Mouse (Mus musculus): ENCODE results near the gene Tnfrsf1a. TPM values are rescaled to one million over a fixed set of nuclear protein-coding genes. Genes with fewer than 3 reads are reported as not detected.
A peak's percentile ranks its signal among the peaks of the same experiment; 100 is the strongest.

Tnfrsf1a gene
- polyA plus RNA-seq, 1 experiment from 2014 or later = 54.2 TPM

DNA sequence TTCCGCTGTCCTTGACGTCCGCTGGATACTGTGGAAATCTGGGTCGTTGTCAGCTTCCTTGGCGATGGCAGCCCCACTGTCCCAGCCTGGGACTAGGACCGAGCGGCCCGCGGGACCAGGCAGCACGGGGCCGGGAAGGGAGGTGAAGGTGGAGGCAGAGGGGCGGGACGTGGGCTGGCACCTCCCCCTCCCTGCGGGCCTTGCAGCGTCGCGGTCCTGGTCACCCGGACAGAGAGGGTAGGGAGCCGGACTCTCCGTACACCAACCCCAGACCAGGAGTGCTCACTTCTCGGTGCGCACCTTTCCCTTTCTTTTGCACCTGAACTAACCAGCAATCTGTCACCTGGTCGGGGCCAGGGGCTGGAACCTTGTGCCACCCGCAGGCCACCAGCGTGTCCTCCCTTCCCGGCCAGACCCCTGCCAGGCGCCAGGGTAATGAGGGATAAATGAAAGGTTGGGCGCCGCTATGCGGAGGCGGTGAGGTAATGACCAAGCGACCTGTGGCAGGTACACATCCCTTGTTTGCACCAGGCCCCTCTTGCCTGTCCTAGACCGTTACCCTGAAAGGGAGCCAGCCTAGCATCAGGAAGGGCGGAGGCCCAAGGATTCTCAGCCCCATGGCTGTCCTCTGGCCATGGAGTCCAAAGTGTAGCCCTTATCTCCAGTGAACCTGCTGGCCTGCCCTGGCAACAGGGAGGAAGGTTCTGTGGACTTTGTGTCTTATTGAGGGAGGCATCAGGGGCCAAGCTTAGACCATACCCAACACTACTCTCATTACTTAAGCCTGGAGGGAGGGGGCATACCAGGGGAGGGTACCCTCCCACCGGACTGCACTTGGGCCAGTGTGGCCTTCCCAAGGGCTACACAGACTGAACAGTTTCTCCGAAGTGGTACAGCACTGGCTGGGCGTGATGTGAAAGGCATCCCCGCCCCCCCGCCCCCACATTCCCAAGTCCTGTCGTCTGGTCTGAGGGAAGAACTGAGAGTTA is 31.5 kb downstream of the Tnfrsf1a start, which contains the start of gene Plekhg6:
Gene Plekhg6 (minus strand): TSS at position 422 of the 989 bp plus-strand sequence.
- Histone ChIP-seq H3K27ac (ENCODE audit: low read length) (no peak within 1 kb of the TSS), H3K9me3 (replicated peaks; ENCODE audit: control insufficient read depth, low read length) (no peaks in the 10 kb centered on the region), H3K4me3 (ENCODE audit: low read length) (peak within 1 kb of the TSS; percentile 43), H3K36me3 (ENCODE audit: control insufficient read depth, insufficient read depth) (no peaks in the 10 kb centered on the region), H3K4me2 (ENCODE audit: low read depth, low read length) (peak within 1 kb of the TSS; percentile 60), H3K9ac (ENCODE audit: low read length) (no peak within 1 kb of the TSS), H3K27me3 (ENCODE audit: control insufficient read depth, insufficient read depth, low read length) (peaks cover 55% of the 10 kb centered on the region), H3K4me1 (ENCODE audit: control insufficient read depth, insufficient read depth, low read length) (peaks cover 17% of the 10 kb centered on the region)
- ATAC-seq (replicated peaks; ENCODE audit: extremely low read depth, insufficient read depth, low FRiP score) = no peak
- 10% methylated on average over 37 of the region's 40 CpGs for WGBS

DNA sequence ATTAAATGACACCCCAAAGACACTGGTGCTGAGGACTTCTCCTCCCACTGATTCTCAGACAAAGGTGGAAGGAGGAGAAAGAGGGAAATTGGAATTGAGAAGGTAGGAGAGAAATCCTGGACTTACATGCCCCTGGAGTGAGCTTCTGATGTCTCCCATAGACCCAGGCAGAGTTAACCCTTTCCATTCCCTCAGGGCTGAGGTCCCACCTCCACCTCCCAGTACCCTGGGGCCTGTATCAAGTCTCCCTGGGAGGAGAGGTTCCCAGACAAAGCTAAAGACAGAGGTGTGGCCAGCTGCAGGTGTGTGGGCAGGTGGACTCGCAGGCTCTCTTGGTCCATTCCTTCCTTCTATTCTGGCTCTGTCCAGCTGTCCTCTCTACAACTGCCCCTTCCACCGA is 32.9 kb downstream of the Tnfrsf1a start:
- Histone ChIP-seq H3K27me3 (ENCODE audit: control insufficient read depth, insufficient read depth, low read length) (peaks cover 55% of the 10 kb centered on the region), H3K9me3 (replicated peaks; ENCODE audit: control insufficient read depth, low read length) (no peaks in the 10 kb centered on the region), H3K27ac (ENCODE audit: low read length) (no peak overlapping the region), H3K4me3 (ENCODE audit: low read length) (no peak overlapping the region), H3K9ac (ENCODE audit: low read length) (no peak overlapping the region), H3K4me2 (ENCODE audit: low read depth, low read length) (no peak overlapping the region), H3K36me3 (ENCODE audit: control insufficient read depth, insufficient read depth) (no peaks in the 10 kb centered on the region), H3K4me1 (ENCODE audit: control insufficient read depth, insufficient read depth, low read length) (peaks cover 17% of the 10 kb centered on the region)
- ATAC-seq (replicated peaks; ENCODE audit: extremely low read depth, insufficient read depth, low FRiP score) = no peak
- WGBS = 63% methylated on average over 2 of the region's 2 CpGs

DNA sequence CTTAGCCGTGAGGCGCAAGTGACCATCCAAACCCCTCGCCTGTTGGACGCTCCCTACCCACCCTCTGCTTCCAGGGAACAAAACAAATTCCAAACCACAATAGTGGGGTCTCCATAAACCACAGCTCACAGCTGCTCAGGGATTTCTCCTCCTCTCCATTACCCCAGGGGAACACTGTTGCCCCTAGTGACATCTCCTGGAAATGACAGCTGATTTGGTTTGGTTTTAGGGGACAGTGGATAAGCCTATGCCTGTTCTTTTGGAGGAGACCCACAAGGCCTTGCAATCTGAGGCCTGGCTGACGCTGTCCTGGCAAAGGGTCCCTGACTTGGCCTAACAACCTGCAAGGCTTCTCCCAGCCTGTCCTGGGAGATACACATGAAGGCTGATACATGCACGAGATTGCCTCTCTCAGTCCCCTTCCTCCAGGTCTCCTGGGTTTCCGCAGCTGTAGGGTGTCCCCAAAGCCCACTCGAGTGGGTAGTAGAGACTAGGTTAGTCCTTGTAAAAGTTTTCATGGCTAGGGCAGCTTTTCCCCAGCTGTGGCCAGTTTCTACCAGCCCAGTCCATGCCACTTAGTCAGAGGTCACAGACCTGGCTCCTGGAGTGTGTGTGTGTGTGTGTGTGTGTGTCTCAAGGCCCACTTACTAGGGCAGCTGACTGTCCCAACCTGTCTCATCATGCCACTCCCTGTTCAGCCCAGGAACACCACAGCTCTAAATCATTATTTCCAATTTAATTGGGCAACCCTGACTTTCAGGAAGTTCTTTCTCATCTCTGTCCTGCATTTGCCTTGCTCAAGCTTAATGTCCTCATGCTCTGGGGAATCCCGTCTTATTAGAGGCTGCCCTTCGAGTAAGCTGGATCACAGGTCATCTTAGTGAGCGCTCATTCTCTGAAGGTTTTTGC is 36.2 kb downstream of the Tnfrsf1a start:
- Histone ChIP-seq H3K9ac (ENCODE audit: low read length) (no peak overlapping the region), H3K4me3 (ENCODE audit: low read length) (no peak overlapping the region), H3K27me3 (ENCODE audit: control insufficient read depth, insufficient read depth, low read length) (peaks cover 29% of the 10 kb centered on the region), H3K36me3 (ENCODE audit: control insufficient read depth, insufficient read depth) (no peaks in the 10 kb centered on the region), H3K27ac (ENCODE audit: low read length) (no peak overlapping the region), H3K4me1 (ENCODE audit: control insufficient read depth, insufficient read depth, low read length) (peaks cover 1% of the 10 kb centered on the region), H3K9me3 (replicated peaks; ENCODE audit: control insufficient read depth, low read length) (no peaks in the 10 kb centered on the region), H3K4me2 (ENCODE audit: low read depth, low read length) (no peak overlapping the region)
- no peak for ATAC-seq (replicated peaks; ENCODE audit: extremely low read depth, insufficient read depth, low FRiP score)
- WGBS = 65% methylated on average over 11 of the region's 11 CpGs

DNA sequence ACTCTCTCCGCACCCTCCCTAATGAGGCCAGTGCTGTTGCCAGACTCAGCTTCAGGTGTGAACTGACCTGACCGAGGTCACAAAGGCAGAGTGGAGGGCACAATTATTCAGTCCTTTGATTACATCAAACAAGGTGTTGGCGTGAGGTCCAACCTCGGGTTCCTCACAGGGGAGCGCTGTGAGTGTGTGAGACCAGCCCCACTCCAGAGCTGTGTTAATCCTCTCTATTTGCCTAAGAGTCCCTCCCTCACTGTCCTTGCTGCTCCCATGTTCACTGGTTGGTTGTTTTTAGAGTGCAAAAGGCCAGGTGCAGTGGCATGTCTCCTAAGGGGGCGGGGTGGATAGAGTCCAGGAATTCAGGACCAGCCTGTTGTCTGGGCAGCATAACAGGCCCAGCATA is 36.9 kb downstream of the Tnfrsf1a start:
- Histone ChIP-seq H3K36me3 (ENCODE audit: control insufficient read depth, insufficient read depth) (no peaks in the 10 kb centered on the region), H3K4me1 (ENCODE audit: control insufficient read depth, insufficient read depth, low read length) (no peaks in the 10 kb centered on the region; the same call in 1 of the 2 replicates), H3K27me3 (ENCODE audit: control insufficient read depth, insufficient read depth, low read length) (peaks cover 22% of the 10 kb centered on the region), H3K4me2 (ENCODE audit: low read depth, low read length) (no peak overlapping the region), H3K9me3 (replicated peaks; ENCODE audit: control insufficient read depth, low read length) (no peaks in the 10 kb centered on the region), H3K4me3 (ENCODE audit: low read length) (no peak overlapping the region), H3K9ac (ENCODE audit: low read length) (no peak overlapping the region), H3K27ac (ENCODE audit: low read length) (no peak overlapping the region)
- ATAC-seq (replicated peaks; ENCODE audit: extremely low read depth, insufficient read depth, low FRiP score) = no peak
- 66% methylated on average over 6 of the region's 6 CpGs for WGBS

DNA sequence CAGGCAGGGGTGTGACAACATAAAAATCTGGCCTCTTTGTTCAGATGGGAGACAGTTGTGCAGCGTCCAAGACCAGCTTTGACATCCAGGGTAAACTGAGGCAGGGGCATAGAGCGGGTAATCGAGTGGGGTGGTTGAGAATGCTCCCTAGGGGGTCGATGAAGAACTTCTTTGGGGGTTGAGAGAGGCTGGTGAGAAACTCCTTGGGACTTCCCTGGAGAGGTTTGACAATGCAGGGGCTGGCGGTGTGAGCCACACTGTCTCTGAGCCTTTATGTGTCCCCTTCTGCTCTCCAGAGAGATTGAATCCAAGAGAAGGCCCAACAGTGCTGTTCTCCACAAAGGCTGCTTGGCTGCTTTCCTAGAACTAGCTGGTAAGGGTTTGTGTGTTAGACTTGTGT is 40.7 kb downstream of the Tnfrsf1a start:
- Histone ChIP-seq H3K36me3 (ENCODE audit: control insufficient read depth, insufficient read depth) (no peaks in the 10 kb centered on the region), H3K9me3 (replicated peaks; ENCODE audit: control insufficient read depth, low read length) (no peaks in the 10 kb centered on the region), H3K27ac (ENCODE audit: low read length) (no peak overlapping the region), H3K4me2 (ENCODE audit: low read depth, low read length) (no peak overlapping the region), H3K4me3 (ENCODE audit: low read length) (no peak overlapping the region), H3K27me3 (ENCODE audit: control insufficient read depth, insufficient read depth, low read length) (no peaks in the 10 kb centered on the region), H3K9ac (ENCODE audit: low read length) (no peak overlapping the region), H3K4me1 (ENCODE audit: control insufficient read depth, insufficient read depth, low read length) (no peaks in the 10 kb centered on the region)
- WGBS = 82% methylated on average over 5 of the region's 5 CpGs
- no peak for ATAC-seq (replicated peaks; ENCODE audit: extremely low read depth, insufficient read depth, low FRiP score)

DNA sequence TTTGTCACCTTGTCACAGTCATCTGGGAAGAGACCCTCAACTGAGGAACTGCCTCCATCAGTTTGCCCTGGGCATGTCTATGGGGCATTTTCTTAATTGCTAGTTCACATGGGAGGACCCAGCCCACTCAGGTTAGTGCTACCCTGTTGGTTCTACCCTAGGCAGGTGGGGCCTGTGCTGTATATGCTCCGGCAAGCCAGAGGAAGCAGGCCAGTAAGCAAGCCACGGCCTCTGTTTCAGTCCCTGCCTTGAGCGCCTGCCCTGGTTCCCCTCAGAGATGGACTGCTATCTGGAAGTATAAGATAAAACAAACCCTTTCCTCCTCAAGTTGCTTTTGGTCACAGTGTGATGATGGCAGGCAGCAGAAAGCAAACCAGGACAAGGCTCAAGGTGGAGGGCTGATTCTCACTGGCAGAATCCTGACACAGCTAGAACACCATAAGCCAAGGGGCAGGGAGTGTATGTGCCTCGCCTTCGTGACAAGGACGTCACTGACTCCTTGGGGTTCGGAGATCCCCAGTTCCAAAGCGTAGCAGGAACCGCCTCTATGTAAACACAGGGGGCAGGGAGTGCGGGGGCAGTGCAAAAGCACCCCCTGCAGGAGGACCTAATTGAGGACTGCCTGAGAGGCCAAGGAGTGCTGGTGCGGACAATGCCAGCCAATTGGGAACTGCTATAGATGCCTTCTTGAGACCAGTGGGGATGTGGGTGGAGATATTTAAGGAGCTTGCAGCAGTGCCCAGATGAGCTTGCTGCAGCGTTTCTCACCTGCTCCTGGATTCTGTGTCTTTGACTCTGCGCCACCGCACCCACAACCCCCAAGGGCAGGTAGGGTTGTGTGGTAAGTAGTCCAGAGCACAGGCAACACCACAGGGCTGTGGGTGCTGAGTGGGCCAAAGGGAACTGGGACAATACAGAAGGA is 56.6 kb downstream of the Tnfrsf1a start:
- 58% methylated on average over 14 of the region's 14 CpGs for WGBS
- no peak overlapping the region for H3K9ac ChIP-seq (ENCODE audit: low read length)
- H3K4me1 ChIP-seq (ENCODE audit: control insufficient read depth, insufficient read depth, low read length) = no peaks in the 10 kb centered on the region
- H3K36me3 ChIP-seq (ENCODE audit: control insufficient read depth, insufficient read depth) = no peaks in the 10 kb centered on the region
- no peaks in the 10 kb centered on the region for H3K27me3 ChIP-seq (ENCODE audit: control insufficient read depth, insufficient read depth, low read length)
- no peak overlapping the region for H3K27ac ChIP-seq (ENCODE audit: low read length)
- H3K4me2 ChIP-seq (ENCODE audit: low read depth, low read length) = no peak overlapping the region
- ATAC-seq (replicated peaks; ENCODE audit: extremely low read depth, insufficient read depth, low FRiP score) = no peak
- H3K4me3 ChIP-seq (ENCODE audit: low read length) = no peak overlapping the region
- H3K9me3 ChIP-seq (replicated peaks; ENCODE audit: control insufficient read depth, low read length) = peaks cover 3% of the 10 kb centered on the region; the same call in 1 of the 2 replicates

DNA sequence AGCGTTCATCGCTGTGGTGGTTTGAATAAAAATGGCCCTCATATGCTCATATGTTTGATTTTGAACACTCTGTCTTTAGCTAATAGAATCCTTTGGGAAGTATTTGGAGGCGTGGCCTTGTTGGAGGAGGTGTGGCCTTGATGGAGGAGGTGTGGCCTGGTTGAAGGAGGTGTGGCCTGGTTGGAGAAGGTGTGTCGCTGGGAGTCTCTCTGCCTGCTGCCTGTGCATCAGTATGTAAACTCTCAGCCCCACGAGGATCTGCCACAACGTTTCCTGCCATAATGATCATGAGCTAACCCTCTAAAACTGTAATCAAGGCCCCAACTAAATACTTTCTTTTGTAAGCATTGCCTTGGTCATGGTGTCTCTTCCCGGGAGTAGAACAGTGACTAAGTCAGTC is 58.1 kb downstream of the Tnfrsf1a start:
- Histone ChIP-seq H3K4me2 (ENCODE audit: low read depth, low read length) (no peak overlapping the region), H3K9ac (ENCODE audit: low read length) (no peak overlapping the region), H3K4me3 (ENCODE audit: low read length) (no peak overlapping the region), H3K9me3 (replicated peaks; ENCODE audit: control insufficient read depth, low read length) (peaks cover 3% of the 10 kb centered on the region; the same call in 1 of the 2 replicates), H3K4me1 (ENCODE audit: control insufficient read depth, insufficient read depth, low read length) (no peaks in the 10 kb centered on the region), H3K36me3 (ENCODE audit: control insufficient read depth, insufficient read depth) (no peaks in the 10 kb centered on the region), H3K27me3 (ENCODE audit: control insufficient read depth, insufficient read depth, low read length) (no peaks in the 10 kb centered on the region), H3K27ac (ENCODE audit: low read length) (no peak overlapping the region)
- 77% methylated on average over 7 of the region's 7 CpGs for WGBS
- no peak for ATAC-seq (replicated peaks; ENCODE audit: extremely low read depth, insufficient read depth, low FRiP score)

DNA sequence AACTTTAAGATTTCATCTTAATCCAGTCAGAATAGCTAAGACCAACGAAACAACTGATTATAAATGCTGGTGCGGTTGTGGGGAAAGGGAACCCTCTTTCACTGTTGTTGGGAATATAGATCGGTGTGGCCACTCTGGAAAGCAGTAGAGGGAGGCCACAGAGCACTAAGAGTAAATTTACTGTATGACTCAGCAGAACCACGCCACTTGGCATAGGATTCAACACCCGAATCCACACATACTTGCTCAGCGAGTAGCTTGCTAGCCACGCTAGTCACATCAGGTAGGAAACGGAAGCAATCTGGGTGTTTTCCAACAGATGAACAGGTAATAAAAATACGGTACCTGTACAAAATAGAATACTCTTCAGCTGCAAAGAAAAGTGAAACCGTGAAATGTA is 58.5 kb downstream of the Tnfrsf1a start:
- WGBS = 88% methylated on average over 10 of the region's 10 CpGs

More for the DNA sequence above, 58.5 kb downstream of the Tnfrsf1a start:
- Histone ChIP-seq H3K27ac (ENCODE audit: low read length) (no peak overlapping the region), H3K4me3 (ENCODE audit: low read length) (no peak overlapping the region), H3K9me3 (replicated peaks; ENCODE audit: control insufficient read depth, low read length) (peaks cover 3% of the 10 kb centered on the region; the same call in 1 of the 2 replicates), H3K27me3 (ENCODE audit: control insufficient read depth, insufficient read depth, low read length) (no peaks in the 10 kb centered on the region), H3K36me3 (ENCODE audit: control insufficient read depth, insufficient read depth) (no peaks in the 10 kb centered on the region), H3K9ac (ENCODE audit: low read length) (no peak overlapping the region), H3K4me1 (ENCODE audit: control insufficient read depth, insufficient read depth, low read length) (no peaks in the 10 kb centered on the region), H3K4me2 (ENCODE audit: low read depth, low read length) (no peak overlapping the region)
- ATAC-seq (replicated peaks; ENCODE audit: extremely low read depth, insufficient read depth, low FRiP score) = no peak
